Mouse (Mus musculus) cerebellum, adult (tissue): Measurements from ENCODE around the gene Tmem247.

ENCODE experiments used
- ATAC-seq: cut with Nextera tagmentation; 2 replicates; pipeline ENCODE4 v1.9.2; 2017; ENCODE audit warnings: mild to moderate bottlenecking, moderate library complexity, mixed read lengths; ENCODE audit not compliant: insufficient number of reproducible peaks, low FRiP score, low TSS enrichment

Tmem247 gene

GRCm38 (mm10) chr17:86911261-86911660 lies 5.9 kb upstream of the Tmem247 start:
- ATAC-seq, result no peak

- ATAC-seq, result no peak
Measured at GRCm38 (mm10) chr17:86913003-86913607, 4.0 kb upstream of the Tmem247 start.

- ATAC-seq, result no peak
Measured at GRCm38 (mm10) chr17:86915540-86915939, 1.6 kb upstream of the Tmem247 start.

- no peak for ATAC-seq
Measured at GRCm38 (mm10) chr17:86918786-86919185, 1.6 kb downstream of the Tmem247 start.

- ATAC-seq, result no peak
Measured at GRCm38 (mm10) chr17:86919729-86920128, 2.6 kb downstream of the Tmem247 start.

- ATAC-seq, result no peak; the same call in 1 of the 2 replicates
Measured at GRCm38 (mm10) chr17:86924679-86925078, 7.5 kb downstream of the Tmem247 start.

- no peak for ATAC-seq
Measured at GRCm38 (mm10) chr17:86926836-86927235, 9.7 kb downstream of the Tmem247 start.

- no peak for ATAC-seq
Measured at GRCm38 (mm10) chr17:86929355-86929754, 12.2 kb downstream of the Tmem247 start.

GRCm38 (mm10) chr17:86929981-86930380 lies 12.8 kb downstream of the Tmem247 start:
- no peak for ATAC-seq

- no peak for ATAC-seq
Measured at GRCm38 (mm10) chr17:86932896-86933295, 15.7 kb downstream of the Tmem247 start.

GRCm38 (mm10) chr17:86937064-86937463 lies 19.9 kb downstream of the Tmem247 start:
- ATAC-seq, result no peak

- peak; percentile 31; the same call in 1 of the 2 replicates for ATAC-seq
Measured at GRCm38 (mm10) chr17:86937497-86938155, 20.5 kb downstream of the Tmem247 start.

GRCm38 (mm10) chr17:86938683-86939082 lies 21.5 kb downstream of the Tmem247 start:
- no peak for ATAC-seq

GRCm38 (mm10) chr17:86942112-86942511 lies 25.0 kb downstream of the Tmem247 start:
- ATAC-seq, result no peak

GRCm38 (mm10) chr17:86943158-86943557 lies 26.0 kb downstream of the Tmem247 start:
- ATAC-seq, result no peak

- no peak for ATAC-seq
Measured at GRCm38 (mm10) chr17:86946078-86946477, 28.9 kb downstream of the Tmem247 start.

- no peak for ATAC-seq
Measured at GRCm38 (mm10) chr17:86947840-86948796, 31.0 kb downstream of the Tmem247 start, which contains the start of gene Atp6v1e2. Gene Atp6v1e2 (minus strand): TSS chr17:86947897.

GRCm38 (mm10) chr17:86948801-86949200 lies 31.7 kb downstream of the Tmem247 start:
- ATAC-seq, result no peak

GRCm38 (mm10) chr17:86957239-86957638 lies 40.1 kb downstream of the Tmem247 start:
- no peak for ATAC-seq

GRCm38 (mm10) chr17:86957968-86958367 lies 40.8 kb downstream of the Tmem247 start:
- ATAC-seq, result no peak

- ATAC-seq, result no peak
Measured at GRCm38 (mm10) chr17:86961301-86961841, 44.2 kb downstream of the Tmem247 start.
